Mouse (Mus musculus) heart, postnatal 10 days (tissue): ENCODE measurements at regions not wholly inside any gene's neighbourhood (a gene's known extent, or its start where the extent isn't known, plus 50 kb on each side); places are given as distances from the start of the nearest gene placed in this dataset.
"Not testable (repeated sequence)": the region's sequence is repeated elsewhere in the genome, so short reads cannot be mapped to it uniquely, and the experiment has no call there.

Source experiments
- DNase-seq, 2 experiments: peaks; one replicate each; pipeline ENCODE4 v3.0.0; 2021
- intact Hi-C: fragments of 180-260 bp; cut with DNase I; formaldehyde crosslinking; loops from one replicate; pipeline ENCODE4 v1.15.1; 2025

DNA sequence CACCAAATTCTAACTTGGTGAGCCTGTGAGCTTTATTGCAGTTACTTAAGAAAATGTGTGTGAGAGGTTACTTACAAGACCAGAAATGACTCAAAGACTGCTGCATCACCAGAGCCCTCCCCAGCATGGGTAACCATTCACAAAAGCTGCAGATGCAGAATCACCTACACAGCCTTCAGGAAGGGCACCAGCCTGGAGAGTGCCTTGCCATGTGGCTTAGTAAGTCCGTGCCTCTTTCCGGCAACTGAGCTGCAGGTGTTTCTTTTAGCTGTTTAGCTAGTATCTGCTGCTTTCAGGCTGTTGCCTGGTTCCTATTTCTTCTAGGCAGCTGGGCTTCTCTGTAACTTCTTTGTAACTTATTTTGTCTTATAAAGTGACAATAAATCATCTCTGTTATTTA lies 213.2 kb upstream of the Stxbp6 start:
- intact Hi-C loops = loop anchor here (2.0 kb wide), 1 partner anchor 75 kb away; no protein-coding TSS in a partner anchor
- DNase-seq = no peak

- DNase-seq = no peak
- intact Hi-C loops = no loop called here
Observed at GRCm38 (mm10) chr12:45256309-45256708, 181.8 kb upstream of the Stxbp6 start.

DNA sequence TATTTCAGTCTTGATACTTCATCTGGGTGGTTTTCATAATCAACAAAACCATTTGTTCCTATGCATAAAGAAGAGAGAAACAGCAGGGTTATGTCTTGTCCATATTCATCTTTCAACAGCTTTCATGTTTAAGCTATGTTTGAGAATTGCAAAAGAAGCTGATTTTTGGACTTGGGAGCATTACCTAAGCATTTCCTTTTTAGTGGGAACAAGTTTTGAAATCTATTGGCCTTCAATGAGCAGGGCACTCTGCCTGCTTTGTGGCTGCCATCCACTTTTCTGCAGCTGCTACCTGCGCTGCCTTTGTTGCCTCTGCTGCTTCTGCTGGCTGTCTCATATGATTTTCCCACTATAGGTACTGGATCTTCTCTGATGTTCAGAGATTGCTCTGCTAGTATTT lies 136.6 kb upstream of the Stxbp6 start:
- intact Hi-C loops = no loop called here

GRCm38 (mm10) chr12:45195304-45195920 lies 120.9 kb upstream of the Stxbp6 start:
- no peak for DNase-seq
- intact Hi-C loops = no loop called here

More for the DNA sequence above, 136.6 kb upstream of the Stxbp6 start:
- no peak for DNase-seq

DNA sequence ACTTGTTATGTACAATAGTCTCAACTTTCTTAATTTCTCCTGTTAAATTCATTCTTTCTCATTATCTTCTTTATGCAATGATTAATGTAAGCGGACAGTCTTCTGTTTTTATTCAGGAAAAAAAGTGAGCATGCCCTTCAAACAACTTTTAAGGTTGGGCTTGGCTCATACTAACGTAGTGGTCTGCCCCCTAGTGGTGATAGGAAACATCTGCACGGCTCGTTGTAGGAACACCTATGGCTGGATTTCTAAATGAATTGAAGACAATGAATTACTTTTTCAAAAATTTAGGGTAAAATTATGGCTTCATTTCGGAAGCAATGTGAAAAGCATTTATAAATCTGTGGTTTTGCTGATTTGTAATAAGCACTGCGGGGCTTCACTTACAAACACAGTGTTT lies 112.6 kb upstream of the Stxbp6 start:
- intact Hi-C loops = loop anchor here (2.0 to 5.0 kb wide), 4 partner anchors 340 to 585 kb away; no protein-coding TSS in a partner anchor
- peak; percentile 23 to 63 for DNase-seq

DNA sequence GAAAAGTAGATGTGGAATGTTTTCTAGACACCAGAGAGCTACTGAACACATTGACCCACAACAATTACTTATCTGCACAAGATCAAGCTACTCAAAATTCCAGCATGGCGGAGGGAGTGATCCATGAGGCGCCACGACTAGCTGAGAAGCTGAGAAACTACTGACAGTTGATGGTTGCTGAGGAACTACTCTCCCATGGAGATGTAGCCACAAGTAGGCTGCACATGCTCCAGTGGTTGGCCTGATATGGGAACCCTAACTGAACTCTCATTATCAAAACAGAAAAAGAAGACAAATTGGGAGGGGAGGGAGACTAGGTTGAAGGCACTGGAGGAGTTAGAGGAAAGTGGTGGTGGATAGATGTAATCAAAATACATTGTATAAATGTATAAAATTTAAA lies 110.0 kb upstream of the Stxbp6 start:
- intact Hi-C loops = no loop called here
- DNase-seq = no peak

DNA sequence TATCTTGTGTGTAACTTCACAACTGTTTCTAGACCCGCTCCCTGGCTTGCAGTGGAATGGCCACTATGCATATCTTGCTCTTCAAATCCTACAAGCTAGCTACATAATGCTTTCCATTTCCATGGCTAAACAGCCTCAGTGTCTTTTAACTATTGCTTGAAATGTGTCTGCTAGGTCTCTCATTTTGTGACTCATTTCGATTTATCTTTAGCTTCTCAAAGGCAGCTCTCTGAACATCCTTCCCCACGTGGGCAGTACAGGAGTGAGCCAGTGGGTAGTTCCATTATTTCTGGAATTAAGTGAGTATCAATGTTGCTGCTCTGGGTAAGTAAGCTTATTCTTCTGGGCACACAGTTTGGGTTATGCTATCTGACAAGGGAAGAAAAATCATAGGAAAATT lies 102.9 kb upstream of the Stxbp6 start:
- no peak for DNase-seq

GRCm38 (mm10) chr12:45175259-45175658 lies 100.8 kb upstream of the Stxbp6 start:
- intact Hi-C loops, DNase-seq: not testable (repeated sequence)

More for the DNA sequence above, 102.9 kb upstream of the Stxbp6 start:
- intact Hi-C loops = no loop called here

DNA sequence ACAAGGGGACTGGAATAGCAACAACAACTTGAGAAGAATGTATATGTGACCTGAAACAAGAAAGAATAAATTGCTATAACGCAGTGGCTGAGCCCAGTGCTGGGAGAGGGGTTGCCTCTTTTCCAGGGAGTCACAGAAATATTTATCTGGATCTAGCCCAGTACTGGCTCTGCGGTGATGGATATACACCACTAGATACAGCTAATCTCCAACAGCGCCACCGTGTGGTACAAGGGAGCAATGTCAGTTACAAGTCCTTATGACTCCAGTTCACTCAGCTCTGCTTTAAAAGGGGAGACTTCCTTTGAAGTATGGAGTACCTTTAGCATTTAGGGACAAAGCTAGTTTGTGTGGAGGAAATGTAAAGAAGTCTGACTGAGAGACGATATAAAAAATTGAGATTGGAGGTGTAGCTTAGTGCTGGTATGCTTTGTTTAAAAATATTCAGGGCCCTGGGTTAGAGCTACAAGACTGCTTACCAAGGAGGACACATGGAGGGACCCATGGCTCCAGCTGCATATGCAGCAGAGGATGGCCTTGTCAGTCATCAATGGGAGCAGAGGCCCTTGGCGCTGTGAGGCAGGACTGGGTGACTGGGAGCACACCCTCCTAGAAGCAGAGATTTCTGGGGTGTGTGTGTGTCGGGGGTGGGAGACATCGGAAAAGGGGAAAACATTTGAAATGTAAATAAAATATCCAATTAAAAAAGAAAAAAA lies 97.6 kb upstream of the Stxbp6 start:
- DNase-seq = peak; percentile 70 to 85
- intact Hi-C loops = loop anchor here (5.0 kb wide), 2 partner anchors 445 to 570 kb away; no protein-coding TSS in a partner anchor

- DNase-seq = peak; percentile 24 to 33
- intact Hi-C loops = loop anchor here (2.0 to 10.0 kb wide), 3 partner anchors 90 to 313 kb away; partner anchors contain the start of gene Stxbp6
Observed at GRCm38 (mm10) chr12:45162011-45162410, 87.5 kb upstream of the Stxbp6 start.

DNA sequence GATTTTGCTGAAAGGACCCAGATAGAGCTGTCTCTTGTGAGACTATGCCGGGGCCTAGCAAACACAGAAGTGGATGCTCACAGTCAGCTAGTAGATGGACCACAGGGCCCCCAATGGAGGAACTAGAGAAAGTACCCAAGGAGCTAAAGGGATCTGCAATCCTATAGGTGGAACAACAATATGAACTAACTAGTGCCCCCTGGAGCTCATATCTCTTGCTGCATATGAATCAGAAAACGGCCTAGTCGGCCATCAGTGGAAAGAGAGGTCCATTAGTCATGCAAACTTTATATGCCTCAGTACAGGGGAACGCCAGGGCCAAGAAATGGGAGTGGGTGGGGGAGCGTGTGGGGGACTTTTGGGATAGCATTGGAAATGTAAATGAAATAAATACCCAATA lies 87.1 kb upstream of the Stxbp6 start:
- intact Hi-C loops = loop anchor here (5.0 to 10.0 kb wide), 2 partner anchors 89 to 147 kb away; partner anchors contain the start of gene Stxbp6
- DNase-seq = not testable (repeated sequence)

DNA sequence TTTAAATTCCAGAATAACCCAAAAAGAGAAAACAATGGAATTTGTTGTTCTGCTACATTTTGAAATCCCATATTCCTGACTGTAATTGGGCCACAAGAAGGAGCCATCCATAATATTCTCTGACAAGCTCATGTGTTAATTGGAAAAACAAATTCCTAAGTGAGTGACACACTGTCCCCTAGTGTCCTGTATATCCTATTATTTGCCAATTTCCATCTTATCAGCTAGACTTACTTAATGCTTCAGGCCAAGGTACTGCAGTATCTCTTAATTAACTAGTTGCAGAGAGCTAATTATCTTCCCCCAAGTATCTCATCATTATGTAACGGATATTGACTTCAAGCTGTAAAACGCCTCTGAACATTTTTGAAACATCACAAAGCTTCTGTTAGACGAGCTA lies 84.5 kb upstream of the Stxbp6 start:
- intact Hi-C loops = no loop called here
- DNase-seq = no peak

DNA sequence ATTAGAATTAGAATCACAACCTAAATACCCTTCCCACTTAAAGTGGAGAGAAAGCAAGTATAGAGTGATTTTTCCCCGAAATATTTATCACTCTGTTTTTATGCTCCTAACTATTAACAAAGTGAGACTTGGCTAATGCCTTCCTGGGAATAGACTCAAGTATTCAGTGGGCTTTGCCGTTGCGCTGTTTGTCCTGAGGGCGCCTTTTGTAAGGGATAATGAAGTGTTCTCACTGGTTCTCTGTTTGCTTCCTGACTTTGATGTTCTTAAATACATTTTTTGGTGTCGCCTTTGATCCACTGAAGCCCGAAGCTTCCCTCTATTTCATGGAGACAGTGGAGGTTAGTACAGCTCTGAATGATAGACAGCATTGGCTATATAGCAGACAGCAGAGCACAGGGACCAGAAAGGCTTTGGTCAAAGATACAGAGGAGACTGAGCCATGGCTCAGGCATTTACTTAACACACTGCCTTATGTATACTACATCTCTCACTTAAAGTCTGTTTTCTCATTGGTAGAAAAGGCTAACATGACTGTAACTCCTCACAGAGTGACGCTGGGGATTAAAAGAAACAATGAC lies 63.0 kb upstream of the Stxbp6 start:
- DNase-seq = no peak
- intact Hi-C loops = no loop called here

DNA sequence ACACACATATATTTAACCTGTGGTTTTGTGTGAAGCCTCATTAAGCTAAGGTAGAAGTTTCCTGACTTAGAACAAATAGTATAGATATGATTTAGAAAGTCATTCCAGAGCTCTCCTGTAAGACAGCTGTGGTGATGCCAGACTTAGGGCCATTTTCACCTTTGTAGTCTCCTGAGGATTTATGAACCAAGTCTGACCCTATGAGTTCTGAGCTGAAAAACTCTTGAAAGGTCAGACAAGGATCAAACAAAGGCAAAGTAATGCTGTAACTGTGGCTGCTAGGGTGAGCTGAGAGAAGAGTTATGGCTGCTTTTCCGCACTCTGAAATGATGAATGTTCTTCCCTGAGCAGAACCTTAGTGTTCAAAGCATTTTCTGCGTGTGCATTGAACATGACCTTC lies 58.9 kb upstream of the Stxbp6 start:
- intact Hi-C loops = no loop called here
- DNase-seq = no peak

DNA sequence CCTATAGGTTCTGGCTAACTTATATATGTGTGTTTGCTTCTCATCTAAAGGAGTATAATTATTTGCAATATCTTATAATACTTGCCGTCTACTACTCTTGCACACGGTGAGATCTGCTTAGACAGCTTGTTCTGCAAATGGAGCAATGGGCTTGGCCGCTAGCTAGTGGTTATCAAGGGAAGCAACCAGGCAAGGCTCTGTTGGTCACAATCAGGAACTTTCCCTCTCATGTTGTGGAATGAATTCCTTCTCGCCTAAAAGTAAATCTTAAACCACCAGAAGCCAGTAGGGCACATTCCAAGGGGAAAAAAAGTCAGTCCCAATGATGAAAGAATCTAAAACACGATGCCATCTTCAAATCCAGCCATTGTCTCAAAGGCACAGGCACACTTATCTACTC lies 56.6 kb upstream of the Stxbp6 start:
- intact Hi-C loops = no loop called here
- DNase-seq = no peak

GRCm38 (mm10) chr12:45125866-45126265 lies 51.4 kb upstream of the Stxbp6 start:
- no peak for DNase-seq
- intact Hi-C loops = no loop called here
